Mouse (Mus musculus): ENCODE data around the gene Rif1.

DNA sequence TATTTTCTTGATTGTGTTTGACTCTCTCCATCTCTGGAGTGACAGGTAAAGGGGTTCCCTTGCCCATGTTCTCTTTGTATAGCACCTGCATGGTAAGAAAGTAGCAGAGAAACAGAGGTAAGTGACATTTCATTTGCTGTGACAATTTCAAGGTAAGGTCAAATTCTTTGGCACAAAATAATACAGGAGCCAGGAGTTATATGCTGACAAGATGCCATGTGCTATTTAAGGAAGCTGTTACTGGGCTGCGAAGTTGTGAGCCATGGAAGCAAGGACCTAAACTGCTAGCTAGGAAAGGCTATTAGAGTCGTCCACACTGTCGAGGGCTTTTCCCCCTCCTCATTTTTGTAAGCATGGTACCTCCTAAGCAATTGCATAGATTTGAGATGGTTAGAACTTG lies 80.4 kb downstream of the Rif1 start:
- TF ChIP-seq POLR2A (IDR thresholded peaks at IDR 0.05; ENCODE audit: control insufficient read depth, extremely low read depth, insufficient read depth, low read length, poor library complexity) (no peak), CTCF (IDR thresholded peaks at IDR 0.05; ENCODE audit: borderline replicate concordance, control insufficient read depth, extremely low read depth, insufficient read depth, low read length, poor library complexity) (no peak)
